Mouse (Mus musculus) hindbrain, embryonic 10.5 days (tissue): ENCODE results near the gene Tsc1. TPM values are rescaled to one million over a fixed set of nuclear protein-coding genes. Genes with fewer than 3 reads are reported as not detected.

Experiments
- DNase-seq: peaks from one replicate; pipeline ENCODE4 v3.0.0-alpha.2; 2017; ENCODE audit warnings: low spot score
- H3K27ac ChIP-seq: fragments of 300-500 bp; sonication (generic); 2 replicates; pipeline ENCODE4 v1.5.1; 2016; ENCODE audit warnings: mild to moderate bottlenecking, moderate library complexity
- H3K27me3 ChIP-seq: fragments of 300-500 bp; sonication (generic); 2 replicates; pipeline ENCODE4 v1.6.1; 2016; ENCODE audit warnings: mild to moderate bottlenecking; ENCODE audit not compliant: poor library complexity, insufficient read depth, severe bottlenecking
- H3K36me3 ChIP-seq: fragments of 300-500 bp; sonication (generic); 2 replicates; pipeline ENCODE4 v1.6.1; 2016; ENCODE audit warnings: mild to moderate bottlenecking, moderate library complexity
- H3K4me1 ChIP-seq: fragments of 300-500 bp; sonication (generic); replicated peaks from 2 replicates; pipeline ENCODE4 v1.6.1; 2016; ENCODE audit warnings: mild to moderate bottlenecking
- H3K4me3 ChIP-seq: fragments of 300-500 bp; sonication (generic); 2 replicates; pipeline ENCODE4 v1.5.1; 2016; ENCODE audit warnings: mild to moderate bottlenecking, moderate library complexity
- H3K9me3 ChIP-seq: fragments of 300-500 bp; sonication (generic); 2 replicates; pipeline ENCODE4 v1.6.1; 2016; ENCODE audit warnings: mild to moderate bottlenecking, moderate library complexity
- WGBS: fragments of 180-500 bp; shearing (Covaris S2); methylation state at CpG from one replicate; pipeline ENCODE4 v1.1.7; 2016; 5-methylcytosine and 5-hydroxymethylcytosine counted together
- polyA plus RNA-seq: library from polyadenylated mRNA; unstranded; fragments of >200 nt; fragmentation: Nextera tagmentation; extraction: Ambion mirVana; gene quantifications from 2 replicates; pipeline ENCODE4 v1.2.1, GENCODE M21; 2016

Tsc1 gene
- polyA plus RNA-seq, 1 experiment from 2014 or later = 23.8 TPM

DNA sequence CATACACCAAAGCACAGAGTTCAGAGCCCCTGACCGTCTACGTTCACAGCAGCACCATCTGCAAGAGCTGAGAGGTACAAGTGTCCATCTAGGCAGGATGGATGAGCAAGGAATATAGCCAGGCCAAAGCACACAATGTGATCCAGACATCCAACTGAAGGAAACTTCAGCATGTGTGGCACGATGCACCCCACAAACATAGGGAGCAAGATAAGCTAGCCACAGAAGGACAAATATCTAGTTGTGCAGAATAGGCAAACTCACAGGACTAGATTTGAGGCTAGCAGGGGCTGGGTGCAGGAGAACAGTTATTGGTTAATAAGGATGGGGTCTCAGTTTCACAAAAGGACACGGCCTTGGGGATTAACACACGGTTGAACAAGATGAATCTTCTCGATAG, 21.7 kb upstream of the Tsc1 start:
- Histone ChIP-seq H3K27me3 (peaks cover 59% of the 10 kb centered on the region), H3K36me3 (no peaks in the 10 kb centered on the region), H3K4me1 (peaks cover 17% of the 10 kb centered on the region), H3K27ac (no peak overlapping the region), H3K4me3 (no peak overlapping the region), H3K9me3 (no peaks in the 10 kb centered on the region)
- DNase-seq = no peak
- whole genome bisulfite sequencing = 90% methylated on average over 6 of the region's 6 CpGs

GRCm38 (mm10) chr2:28620522-28620921, 20.5 kb upstream of the Tsc1 start:
- Histone ChIP-seq H3K9me3 (no peaks in the 10 kb centered on the region), H3K27ac (no peak overlapping the region), H3K4me3 (0 out of 2 replicates have a peak overlapping the region, but pooled peaks have one; percentile 32), H3K4me1 (peaks cover 17% of the 10 kb centered on the region), H3K36me3 (no peaks in the 10 kb centered on the region), H3K27me3 (peaks cover 59% of the 10 kb centered on the region)
- DNase-seq = no peak
- 64% methylated on average over 10 of the region's 10 CpGs for WGBS

DNA sequence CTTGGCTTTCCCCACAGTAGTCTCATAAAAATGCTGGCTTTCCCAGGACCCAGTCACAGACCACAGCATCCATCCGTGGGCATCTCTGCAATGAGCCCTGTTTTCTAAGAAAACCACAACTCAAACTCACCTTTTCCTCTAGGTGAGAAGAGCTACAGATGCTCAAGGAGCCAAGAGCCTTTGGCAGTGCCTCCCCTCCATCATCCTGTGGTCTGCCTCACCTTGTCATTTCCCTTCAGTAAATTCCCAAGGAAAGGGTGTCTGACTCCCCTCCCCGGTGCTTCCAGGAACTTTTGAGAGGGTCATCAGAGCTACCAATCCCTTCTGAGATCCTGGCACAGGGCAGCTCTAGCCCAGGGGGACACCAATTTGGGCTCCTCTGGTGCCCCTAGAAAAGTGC, 19.9 kb upstream of the Tsc1 start:
- DNase-seq = no peak
- Histone ChIP-seq H3K36me3 (no peaks in the 10 kb centered on the region), H3K4me3 (peak overlapping the region; percentile 32), H3K27me3 (peaks cover 59% of the 10 kb centered on the region), H3K4me1 (peaks cover 17% of the 10 kb centered on the region), H3K9me3 (no peaks in the 10 kb centered on the region), H3K27ac (no peak overlapping the region)
- 29% methylated on average over 2 of the region's 2 CpGs for WGBS

- 7% methylated on average over 16 of the region's 16 CpGs for WGBS
- H3K4me1 ChIP-seq = peaks cover 17% of the 10 kb centered on the region
- peak within 1 kb of the TSS; percentile 32 for H3K4me3 ChIP-seq
- H3K27ac ChIP-seq = no peak within 1 kb of the TSS
- DNase-seq = no peak
- H3K27me3 ChIP-seq = peaks cover 63% of the 10 kb centered on the region
- H3K9me3 ChIP-seq = no peaks in the 10 kb centered on the region
- no peaks in the 10 kb centered on the region for H3K36me3 ChIP-seq
Measured at GRCm38 (mm10) chr2:28621664-28622171, 19.3 kb upstream of the Tsc1 start, which contains the start of gene Gfi1b. Gfi1b (minus strand) TSS chr2:28621982.

GRCm38 (mm10) chr2:28622521-28623124, 18.4 kb upstream of the Tsc1 start:
- Histone ChIP-seq H3K27me3 (peaks cover 57% of the 10 kb centered on the region), H3K36me3 (no peaks in the 10 kb centered on the region), H3K9me3 (no peaks in the 10 kb centered on the region), H3K4me1 (peaks cover 17% of the 10 kb centered on the region), H3K4me3 (no peak overlapping the region), H3K27ac (no peak overlapping the region)
- DNase-seq = peak; percentile 60
- 23% methylated on average over 10 of the region's 10 CpGs for WGBS

DNA sequence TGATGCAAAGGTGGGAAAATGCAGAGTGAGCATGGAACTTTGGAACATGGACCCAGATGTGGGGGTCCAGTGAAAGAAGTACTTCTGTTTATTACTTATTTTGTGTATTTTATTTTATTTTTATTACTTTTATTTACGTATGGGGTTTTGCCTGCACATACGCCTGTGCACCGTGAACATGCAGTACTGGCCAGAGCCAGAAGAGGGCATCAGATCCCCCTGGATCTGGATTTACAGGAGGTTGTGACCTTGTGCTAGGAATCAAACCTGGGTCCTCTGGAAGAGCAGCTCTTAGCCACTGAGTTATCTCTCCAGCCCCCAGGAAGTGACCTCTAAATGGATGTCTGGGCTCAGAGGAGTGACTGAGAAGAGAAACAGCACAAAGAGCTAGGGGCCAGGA, 16.2 kb upstream of the Tsc1 start:
- H3K27me3 ChIP-seq = peaks cover 40% of the 10 kb centered on the region
- H3K36me3 ChIP-seq = no peaks in the 10 kb centered on the region
- H3K27ac ChIP-seq = no peak overlapping the region
- 90% methylated on average over 3 of the region's 3 CpGs for WGBS
- H3K9me3 ChIP-seq = no peaks in the 10 kb centered on the region
- DNase-seq = no peak
- no peak overlapping the region for H3K4me3 ChIP-seq
- peaks cover 12% of the 10 kb centered on the region for H3K4me1 ChIP-seq

DNA sequence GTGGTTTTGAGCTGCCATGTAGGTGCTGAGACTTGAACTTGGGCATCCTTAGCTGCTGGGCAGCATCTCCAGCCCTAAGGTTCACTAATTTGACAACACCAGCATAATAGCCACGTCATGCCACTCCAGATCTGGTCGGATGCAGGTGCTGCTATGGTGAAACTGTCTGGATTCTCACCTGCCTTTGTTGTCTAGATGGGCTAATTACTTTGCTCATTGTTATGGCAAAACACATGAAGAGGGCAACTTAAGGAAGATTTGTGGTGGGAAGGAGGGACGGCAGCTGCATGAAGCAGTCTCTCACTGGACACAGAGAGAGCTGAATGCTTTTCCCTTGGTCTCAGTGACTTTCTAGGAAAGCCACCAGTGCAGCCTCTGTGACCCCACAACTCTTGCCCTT, 15.0 kb upstream of the Tsc1 start:
- Histone ChIP-seq H3K4me1 (peaks cover 12% of the 10 kb centered on the region), H3K9me3 (no peaks in the 10 kb centered on the region), H3K27ac (no peak overlapping the region), H3K36me3 (no peaks in the 10 kb centered on the region), H3K4me3 (no peak overlapping the region), H3K27me3 (peaks cover 29% of the 10 kb centered on the region)
- WGBS = 75% methylated on average over 3 of the region's 3 CpGs
- no peak for DNase-seq

GRCm38 (mm10) chr2:28628053-28628452, 13.0 kb upstream of the Tsc1 start:
- no peaks in the 10 kb centered on the region; the same call in 1 of the 2 replicates for H3K4me1 ChIP-seq
- no peak overlapping the region for H3K4me3 ChIP-seq
- no peak overlapping the region for H3K27ac ChIP-seq
- no peaks in the 10 kb centered on the region for H3K36me3 ChIP-seq
- no peak for DNase-seq
- H3K27me3 ChIP-seq = peaks cover 9% of the 10 kb centered on the region; the same call in 1 of the 2 replicates
- no peaks in the 10 kb centered on the region for H3K9me3 ChIP-seq
- 68% methylated on average over 2 of the region's 2 CpGs for WGBS

DNA sequence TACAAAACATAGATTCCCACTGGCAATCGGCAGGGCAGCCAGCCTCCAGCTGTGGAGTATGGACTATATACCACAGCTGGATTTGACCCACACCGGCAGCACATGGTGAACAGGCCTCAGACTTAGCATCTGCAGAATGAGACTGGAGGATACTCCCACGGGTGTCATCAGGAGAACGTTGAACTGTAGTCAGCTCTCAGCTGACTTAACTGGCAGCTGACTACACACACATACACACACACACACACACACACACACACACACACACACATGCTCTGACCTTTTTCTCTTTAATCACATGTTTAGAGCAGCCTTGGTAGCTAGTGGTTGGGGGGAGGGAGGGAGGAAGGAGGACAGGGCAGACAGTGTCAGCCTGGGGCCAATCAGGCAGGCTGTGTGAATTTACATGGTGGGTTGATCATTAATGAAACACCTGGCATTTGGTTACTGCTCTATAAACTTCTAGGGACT, 11.1 kb upstream of the Tsc1 start:
- Histone ChIP-seq H3K4me3 (no peak overlapping the region), H3K4me1 (no peaks in the 10 kb centered on the region), H3K9me3 (no peaks in the 10 kb centered on the region), H3K27me3 (peaks cover 4% of the 10 kb centered on the region; the same call in 1 of the 2 replicates), H3K36me3 (no peaks in the 10 kb centered on the region), H3K27ac (no peak overlapping the region)
- DNase-seq = no peak
- WGBS = 57% methylated on average over 4 of the region's 4 CpGs

- no peaks in the 10 kb centered on the region for H3K27me3 ChIP-seq
- H3K4me3 ChIP-seq = no peak overlapping the region
- no peaks in the 10 kb centered on the region for H3K36me3 ChIP-seq
- 68% methylated on average over 1 of the region's 1 CpGs for WGBS
- DNase-seq = no peak
- no peak overlapping the region for H3K27ac ChIP-seq
- H3K9me3 ChIP-seq = no peaks in the 10 kb centered on the region
- H3K4me1 ChIP-seq = peaks cover 5% of the 10 kb centered on the region; the same call in 1 of the 2 replicates
Measured at GRCm38 (mm10) chr2:28632626-28633025, 8.4 kb upstream of the Tsc1 start.

DNA sequence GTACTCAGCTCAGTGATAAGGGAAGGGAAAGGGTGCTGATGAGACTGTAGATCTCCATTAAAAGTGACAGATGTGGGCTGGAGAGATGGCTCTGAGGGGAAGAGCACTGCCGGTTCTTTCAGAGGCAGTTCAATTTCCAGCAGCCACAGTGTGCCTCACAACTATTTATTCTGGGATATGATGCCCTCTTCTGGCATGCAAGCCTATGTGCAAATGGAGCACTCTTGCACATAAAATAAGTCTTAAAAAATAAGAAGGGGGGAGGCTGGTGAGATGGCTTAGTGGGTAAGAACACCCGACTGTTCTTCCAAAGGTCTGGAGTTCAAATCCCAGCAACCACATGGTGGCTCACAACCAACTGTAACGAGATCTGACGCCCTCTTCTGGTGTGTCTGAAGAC, 7.9 kb upstream of the Tsc1 start:
- 53% methylated on average over 4 of the region's 4 CpGs for WGBS
- Histone ChIP-seq H3K36me3 (no peaks in the 10 kb centered on the region), H3K9me3 (no peaks in the 10 kb centered on the region), H3K27ac (no peak overlapping the region), H3K27me3 (0 out of 2 replicates have a peak, but pooled peaks cover 2% of the 10 kb centered on the region), H3K4me1 (peaks cover 6% of the 10 kb centered on the region), H3K4me3 (no peak overlapping the region)
- no peak for DNase-seq

DNA sequence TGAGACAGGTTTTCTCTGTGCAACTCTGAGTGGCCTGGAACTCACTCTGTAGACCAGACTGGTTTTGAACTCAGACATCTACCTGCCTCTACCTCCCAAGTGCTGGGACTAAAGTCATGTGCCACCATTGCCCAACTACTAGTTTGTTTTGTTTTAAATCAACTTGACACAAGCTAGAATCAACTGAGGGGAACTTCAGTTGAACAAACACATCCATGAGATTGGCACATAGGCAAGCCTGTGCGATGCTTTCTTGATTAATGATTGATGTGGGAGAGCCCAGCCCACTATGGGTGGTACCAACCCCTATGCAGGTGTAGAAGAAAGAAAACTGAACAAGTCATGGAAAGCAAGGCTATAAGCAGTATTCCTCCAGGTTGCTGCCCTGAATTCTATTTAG, 5.8 kb upstream of the Tsc1 start:
- no peaks in the 10 kb centered on the region for H3K9me3 ChIP-seq
- no peaks in the 10 kb centered on the region for H3K36me3 ChIP-seq
- no peak overlapping the region for H3K27ac ChIP-seq
- WGBS = 92% methylated on average over 1 of the region's 1 CpGs
- no peak for DNase-seq
- peaks cover 6% of the 10 kb centered on the region; the same call in 1 of the 2 replicates for H3K27me3 ChIP-seq
- H3K4me1 ChIP-seq = peaks cover 18% of the 10 kb centered on the region
- H3K4me3 ChIP-seq = no peak overlapping the region

DNA sequence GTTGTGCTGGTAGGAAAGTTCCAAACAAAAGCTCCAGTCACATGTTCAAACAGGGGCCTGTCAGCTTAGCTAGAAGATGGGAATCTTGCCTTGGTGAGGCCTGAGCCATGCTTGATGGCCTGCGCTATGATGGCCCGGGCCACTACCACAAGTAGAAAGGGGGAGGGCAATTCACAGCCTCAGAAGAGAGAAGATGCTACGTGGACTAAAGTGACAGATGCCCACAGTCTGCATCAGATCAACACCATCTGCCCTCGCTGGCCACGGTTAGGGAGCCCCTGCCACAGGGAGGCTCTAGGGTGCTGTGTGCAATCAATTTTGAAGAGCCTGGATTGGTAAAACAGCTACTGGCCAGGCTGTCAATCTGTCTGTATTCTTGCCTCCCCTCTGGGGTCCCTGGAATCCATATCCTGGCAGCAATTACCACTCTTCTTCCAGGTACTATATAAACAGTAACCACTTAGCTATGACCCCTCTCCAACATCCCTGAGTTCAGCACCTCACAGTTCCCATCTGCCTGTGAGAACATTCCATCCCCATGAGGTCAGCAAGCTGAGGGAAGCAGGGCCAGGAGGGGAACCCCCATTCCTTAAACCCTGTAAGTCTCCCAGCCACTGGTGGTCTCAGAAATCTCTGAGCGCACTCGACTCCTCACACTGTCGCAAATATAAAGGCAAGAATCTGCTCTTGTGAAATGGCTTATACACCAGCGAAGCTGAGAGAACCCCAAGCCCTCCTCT, 3.8 kb upstream of the Tsc1 start:
- H3K36me3 ChIP-seq = no peaks in the 10 kb centered on the region
- peaks cover 33% of the 10 kb centered on the region for H3K4me1 ChIP-seq
- WGBS = 82% methylated on average over 9 of the region's 9 CpGs
- no peak overlapping the region for H3K4me3 ChIP-seq
- no peak overlapping the region; the same call in 1 of the 2 replicates for H3K27ac ChIP-seq
- H3K27me3 ChIP-seq = peaks cover 6% of the 10 kb centered on the region; the same call in 1 of the 2 replicates
- H3K9me3 ChIP-seq = no peaks in the 10 kb centered on the region
- DNase-seq = no peak
